Mouse (Mus musculus): ENCODE measurements around the gene Opcml. TPM values are rescaled to one million over a fixed set of nuclear protein-coding genes. Genes with fewer than 3 reads are reported as not detected.

Opcml gene
- polyA plus RNA-seq, 1 experiment from 2014 or later: 4.9 TPM

- 87% methylated on average over 2 of the region's 2 CpGs for WGBS
- no peak overlapping the region for H3K4me2 ChIP-seq (replicated peaks)
- H3K36me3 ChIP-seq: no peaks in the 10 kb centered on the region
- no peaks in the 10 kb centered on the region for H3K27me3 ChIP-seq
- no peak for ATAC-seq (ENCODE audit: low FRiP score, low read depth)
- no peak overlapping the region for H3K4me3 ChIP-seq
- H3K9me3 ChIP-seq: no peaks in the 10 kb centered on the region
- no peak overlapping the region for H3K27ac ChIP-seq
- H3K4me1 ChIP-seq: no peaks in the 10 kb centered on the region
- no peak overlapping the region for H3K9ac ChIP-seq
These were observed 10.4 kb downstream of the Opcml start for GRCm38 (mm10) chr9:27800992-27801391.

GRCm38 (mm10) chr9:27801807-27802206 is 11.2 kb downstream of the Opcml start:
- Histone ChIP-seq H3K4me3 (no peak overlapping the region), H3K27me3 (no peaks in the 10 kb centered on the region), H3K9ac (no peak overlapping the region), H3K36me3 (no peaks in the 10 kb centered on the region), H3K9me3 (no peaks in the 10 kb centered on the region), H3K27ac (no peak overlapping the region), H3K4me1 (no peaks in the 10 kb centered on the region), H3K4me2 (replicated peaks) (no peak overlapping the region)
- 89% methylated on average over 3 of the region's 3 CpGs for WGBS
- ATAC-seq (ENCODE audit: low FRiP score, low read depth): no peak

GRCm38 (mm10) chr9:27802379-27802778 is 11.8 kb downstream of the Opcml start:
- Histone ChIP-seq H3K9me3 (no peaks in the 10 kb centered on the region), H3K9ac (no peak overlapping the region), H3K36me3 (no peaks in the 10 kb centered on the region), H3K4me2 (replicated peaks) (no peak overlapping the region), H3K27me3 (no peaks in the 10 kb centered on the region), H3K27ac (no peak overlapping the region), H3K4me1 (no peaks in the 10 kb centered on the region), H3K4me3 (no peak overlapping the region)
- no peak for ATAC-seq (ENCODE audit: low FRiP score, low read depth)

GRCm38 (mm10) chr9:27804461-27804860 is 13.9 kb downstream of the Opcml start:
- no peaks in the 10 kb centered on the region for H3K27me3 ChIP-seq
- no peaks in the 10 kb centered on the region for H3K36me3 ChIP-seq
- H3K4me2 ChIP-seq (replicated peaks): no peak overlapping the region
- 94% methylated on average over 3 of the region's 3 CpGs for WGBS
- ATAC-seq (ENCODE audit: low FRiP score, low read depth): no peak
- no peaks in the 10 kb centered on the region for H3K4me1 ChIP-seq
- H3K9me3 ChIP-seq: no peaks in the 10 kb centered on the region
- H3K27ac ChIP-seq: no peak overlapping the region
- no peak overlapping the region for H3K4me3 ChIP-seq
- H3K9ac ChIP-seq: no peak overlapping the region

- H3K9me3 ChIP-seq: no peaks in the 10 kb centered on the region
- H3K4me3 ChIP-seq: no peak overlapping the region
- no peak overlapping the region for H3K9ac ChIP-seq
- H3K4me1 ChIP-seq: no peaks in the 10 kb centered on the region
- WGBS: 95% methylated on average over 8 of the region's 8 CpGs
- no peak overlapping the region for H3K27ac ChIP-seq
- H3K27me3 ChIP-seq: no peaks in the 10 kb centered on the region
- no peak overlapping the region for H3K4me2 ChIP-seq (replicated peaks)
- no peak for ATAC-seq (ENCODE audit: low FRiP score, low read depth)
- H3K36me3 ChIP-seq: no peaks in the 10 kb centered on the region
These were observed 19.2 kb downstream of the Opcml start for GRCm38 (mm10) chr9:27809741-27810140.

- no peak overlapping the region for H3K4me2 ChIP-seq (replicated peaks)
- 38% methylated on average over 3 of the region's 3 CpGs for WGBS
These were observed 22.7 kb downstream of the Opcml start for GRCm38 (mm10) chr9:27813207-27813790.

GRCm38 (mm10) chr9:27814161-27814560 is 23.6 kb downstream of the Opcml start:
- no peak overlapping the region for H3K4me2 ChIP-seq (replicated peaks)
- no peak overlapping the region for H3K27ac ChIP-seq
- no peaks in the 10 kb centered on the region for H3K27me3 ChIP-seq
- H3K4me3 ChIP-seq: no peak overlapping the region
- WGBS: 24% methylated on average over 2 of the region's 2 CpGs
- no peaks in the 10 kb centered on the region for H3K4me1 ChIP-seq
- no peak for ATAC-seq (ENCODE audit: low FRiP score, low read depth)
- H3K36me3 ChIP-seq: no peaks in the 10 kb centered on the region
- H3K9me3 ChIP-seq: no peaks in the 10 kb centered on the region
- H3K9ac ChIP-seq: no peak overlapping the region

More at GRCm38 (mm10) chr9:27813207-27813790, 22.7 kb downstream of the Opcml start:
- no peak overlapping the region for H3K9ac ChIP-seq
- H3K4me1 ChIP-seq: no peaks in the 10 kb centered on the region
- H3K9me3 ChIP-seq: no peaks in the 10 kb centered on the region
- no peak overlapping the region for H3K4me3 ChIP-seq
- no peaks in the 10 kb centered on the region for H3K27me3 ChIP-seq
- no peak overlapping the region for H3K27ac ChIP-seq
- no peaks in the 10 kb centered on the region for H3K36me3 ChIP-seq
- ATAC-seq (ENCODE audit: low FRiP score, low read depth): no peak

GRCm38 (mm10) chr9:27821197-27821596 is 30.6 kb downstream of the Opcml start:
- H3K9ac ChIP-seq: no peak overlapping the region
- no peaks in the 10 kb centered on the region for H3K4me1 ChIP-seq
- no peaks in the 10 kb centered on the region for H3K36me3 ChIP-seq
- H3K4me2 ChIP-seq (replicated peaks): no peak overlapping the region
- WGBS: 67% methylated on average over 1 of the region's 1 CpGs
- no peak for ATAC-seq (ENCODE audit: low FRiP score, low read depth)
- no peak overlapping the region for H3K27ac ChIP-seq
- no peak overlapping the region for H3K4me3 ChIP-seq
- H3K27me3 ChIP-seq: peaks cover 12% of the 10 kb centered on the region; the same call in 1 of the 2 replicates
- no peaks in the 10 kb centered on the region for H3K9me3 ChIP-seq

GRCm38 (mm10) chr9:27822681-27823080 is 32.1 kb downstream of the Opcml start:
- peaks cover 12% of the 10 kb centered on the region; the same call in 1 of the 2 replicates for H3K27me3 ChIP-seq
- no peaks in the 10 kb centered on the region for H3K9me3 ChIP-seq
- no peak overlapping the region for H3K9ac ChIP-seq
- H3K4me3 ChIP-seq: no peak overlapping the region
- H3K36me3 ChIP-seq: no peaks in the 10 kb centered on the region
- WGBS: 95% methylated on average over 6 of the region's 6 CpGs
- no peak overlapping the region for H3K27ac ChIP-seq
- no peak overlapping the region for H3K4me2 ChIP-seq (replicated peaks)
- no peaks in the 10 kb centered on the region for H3K4me1 ChIP-seq
- no peak for ATAC-seq (ENCODE audit: low FRiP score, low read depth)

- Histone ChIP-seq H3K27ac (no peak overlapping the region), H3K27me3 (peaks cover 16% of the 10 kb centered on the region; the same call in 1 of the 2 replicates), H3K9ac (no peak overlapping the region), H3K36me3 (no peaks in the 10 kb centered on the region), H3K4me1 (no peaks in the 10 kb centered on the region), H3K4me2 (replicated peaks) (no peak overlapping the region), H3K4me3 (no peak overlapping the region), H3K9me3 (no peaks in the 10 kb centered on the region)
- 26% methylated on average over 7 of the region's 7 CpGs for WGBS
- no peak for ATAC-seq (ENCODE audit: low FRiP score, low read depth)
These were observed 33.8 kb downstream of the Opcml start for GRCm38 (mm10) chr9:27824424-27824823.

- WGBS: 62% methylated on average over 5 of the region's 5 CpGs
- no peaks in the 10 kb centered on the region for H3K4me1 ChIP-seq
- H3K9me3 ChIP-seq: no peaks in the 10 kb centered on the region
- H3K36me3 ChIP-seq: no peaks in the 10 kb centered on the region
- peaks cover 7% of the 10 kb centered on the region; the same call in 1 of the 2 replicates for H3K27me3 ChIP-seq
- no peak overlapping the region for H3K4me3 ChIP-seq
- no peak for ATAC-seq (ENCODE audit: low FRiP score, low read depth)
- H3K9ac ChIP-seq: no peak overlapping the region
- no peak overlapping the region for H3K27ac ChIP-seq
- H3K4me2 ChIP-seq (replicated peaks): no peak overlapping the region
These were observed 39.9 kb downstream of the Opcml start for GRCm38 (mm10) chr9:27830519-27830918.

- no peak overlapping the region for H3K9ac ChIP-seq
- H3K36me3 ChIP-seq: no peaks in the 10 kb centered on the region
- 58% methylated on average over 5 of the region's 5 CpGs for WGBS
- no peak overlapping the region for H3K27ac ChIP-seq
- H3K4me3 ChIP-seq: no peak overlapping the region
- ATAC-seq (ENCODE audit: low FRiP score, low read depth): no peak
- peaks cover 5% of the 10 kb centered on the region; the same call in 1 of the 2 replicates for H3K4me1 ChIP-seq
- peaks cover 6% of the 10 kb centered on the region for H3K27me3 ChIP-seq
- no peaks in the 10 kb centered on the region for H3K9me3 ChIP-seq
- H3K4me2 ChIP-seq (replicated peaks): no peak overlapping the region
These were observed 52.2 kb downstream of the Opcml start for GRCm38 (mm10) chr9:27842806-27843205.

GRCm38 (mm10) chr9:27871624-27872023 is 81.0 kb downstream of the Opcml start:
- Histone ChIP-seq H3K27ac (no peak overlapping the region), H3K4me1 (no peaks in the 10 kb centered on the region), H3K27me3 (no peaks in the 10 kb centered on the region), H3K9me3 (no peaks in the 10 kb centered on the region), H3K9ac (no peak overlapping the region), H3K4me2 (replicated peaks) (no peak overlapping the region), H3K36me3 (no peaks in the 10 kb centered on the region), H3K4me3 (no peak overlapping the region)
- WGBS: 67% methylated on average over 3 of the region's 3 CpGs
- no peak for ATAC-seq (ENCODE audit: low FRiP score, low read depth)

Measured in limb, embryonic 13.5 days (tissue).